Mouse (Mus musculus) bone marrow, adult 2 months (tissue): Measurements from ENCODE around the gene Slc22a15.

Experiments used
- CTCF ChIP-seq: fragments of 200-500 bp; IDR thresholded peaks from 2 replicates; pipeline ENCODE4 v1.5.1; 2011; ENCODE audit warnings: low read length, control low read depth; ENCODE audit not compliant: control insufficient read depth, insufficient read depth
- POLR2A ChIP-seq: fragments of 200-500 bp; IDR thresholded peaks from 2 replicates; pipeline ENCODE4 v1.6.1; 2011; ENCODE audit warnings: low read depth, mild to moderate bottlenecking, control low read depth, low read length, borderline replicate concordance; ENCODE audit not compliant: control insufficient read depth

DNA sequence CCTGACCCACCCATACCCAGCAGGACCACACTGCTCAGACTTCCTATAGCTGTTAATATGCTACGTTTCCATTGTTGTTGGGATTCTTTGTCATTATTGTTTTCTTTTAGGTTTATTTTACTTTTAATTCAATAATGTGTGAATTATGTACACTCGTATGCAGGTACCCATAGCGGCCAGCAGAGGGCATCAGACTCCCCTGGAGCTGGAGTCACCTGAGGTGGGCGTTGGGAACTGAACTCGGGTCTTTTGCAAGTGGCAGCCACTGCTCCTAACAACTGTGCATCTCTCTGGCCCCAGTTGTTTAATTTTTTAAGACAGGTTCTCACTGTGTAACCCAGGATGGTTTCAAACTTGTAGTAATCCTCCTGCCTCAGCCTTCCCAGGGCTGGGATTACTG, 102.2 kb downstream of the Slc22a15 start:
- TF ChIP-seq CTCF (peak; percentile 42; the same call in 1 of the 2 replicates), POLR2A (no peak)
